8 mouse cellular contexts compared by ENCODE assay signal in the genomic region with DNA sequence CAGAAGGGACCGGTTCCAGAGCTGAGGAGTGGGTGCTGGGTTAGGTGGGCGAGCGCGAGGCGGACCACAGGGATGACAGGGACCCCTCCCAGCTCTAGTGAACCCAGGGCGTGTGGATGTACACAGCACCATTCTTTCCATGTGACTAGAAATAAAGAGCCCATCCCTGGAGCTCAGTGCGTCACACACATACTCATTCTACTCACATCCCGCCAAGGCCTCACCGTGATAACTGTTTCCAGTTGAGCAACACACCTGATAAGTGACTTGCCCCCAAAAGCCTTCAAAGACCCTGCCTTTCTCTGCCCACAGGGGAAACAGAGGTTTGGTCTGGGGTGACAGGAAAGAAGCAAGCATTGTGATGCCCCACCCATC. TPM values are rescaled to one million over a fixed set of nuclear protein-coding genes. Genes with fewer than 3 reads are reported as not detected.
A peak's percentile ranks its signal among the peaks of the same experiment; 100 is the strongest.
DNase-seq lines count a peak whose midpoint lies in the region; ATAC-seq and TF ChIP-seq lines count a peak whose summit lies in the region.

No protein-coding gene starts in this region.

- ATAC-seq in heart, postnatal 0 days (ENCODE audit: insufficient read depth, low read depth), result no peak
- peak; percentile 37 for ATAC-seq in activated CD4-positive, CD25-positive, alpha-beta regulatory T cell, adult 4 months
- ATAC-seq in hindbrain, embryonic 13.5 days (ENCODE audit: low FRiP score), result no peak
- no peak; the same call in 1 of the 2 replicates for ATAC-seq in cerebellum, adult (ENCODE audit: insufficient number of reproducible peaks, low FRiP score, low TSS enrichment)

- no peak overlapping the region; the same call in 1 of the 2 replicates for H3K27ac ChIP-seq in heart, postnatal 0 days (ENCODE audit: low read depth)
- peak overlapping the region; percentile 52; the same call in 1 of the 2 replicates for H3K27ac ChIP-seq in hindbrain, embryonic 13.5 days
- peak overlapping the region; percentile 88 for H3K27ac ChIP-seq in midbrain, embryonic 10.5 days (replicated peaks)

- no peak for TF ChIP-seq EP300 in heart, postnatal 0 days (IDR thresholded peaks at IDR 0.05; ENCODE audit: low read depth)

- no peaks in the 10 kb centered on the region for H3K9me3 ChIP-seq in heart, postnatal 0 days (replicated peaks; ENCODE audit: control insufficient read depth, low read length)
- H3K9me3 ChIP-seq in hindbrain, embryonic 13.5 days, result no peaks in the 10 kb centered on the region
- H3K9me3 ChIP-seq in midbrain, embryonic 10.5 days (replicated peaks), result no peaks in the 10 kb centered on the region

- peaks cover 11% of the 10 kb centered on the region for H3K4me1 ChIP-seq in heart, postnatal 0 days (ENCODE audit: control insufficient read depth, insufficient read depth)
- H3K4me1 ChIP-seq in hindbrain, embryonic 13.5 days (replicated peaks), result peaks cover 39% of the 10 kb centered on the region
- H3K4me1 ChIP-seq in midbrain, embryonic 10.5 days, result peaks cover 32% of the 10 kb centered on the region

- TF ChIP-seq CTCF in heart, postnatal 0 days (IDR thresholded peaks at IDR 0.05; ENCODE audit: low read depth), result no peak

- DNase-seq in heart, postnatal 0 days (ENCODE audit: low spot score), result peak; percentile 34
- DNase-seq in heart, postnatal 36 days, result no peak
- no peak for DNase-seq in midbrain, embryonic 10.5 days (ENCODE audit: low spot score)
- no peak for DNase-seq in natural killer cell, adult 2 months (ENCODE audit: low spot score in 2 of 2)
- no peak for DNase-seq in thymus, postnatal 25 days

- no peaks in the 10 kb centered on the region; the same call in 1 of the 2 replicates for H3K27me3 ChIP-seq in heart, postnatal 0 days (ENCODE audit: control insufficient read depth, insufficient read depth, low read length)
- H3K27me3 ChIP-seq in hindbrain, embryonic 13.5 days, result peaks cover 1% of the 10 kb centered on the region; the same call in 1 of the 2 replicates
- H3K27me3 ChIP-seq in midbrain, embryonic 10.5 days (ENCODE audit: low read depth, poor library complexity, severe bottlenecking), result peaks cover 8% of the 10 kb centered on the region; the same call in 1 of the 2 replicates

- WGBS in heart, postnatal 0 days, result 3% methylated on average over 9 of the region's 9 CpGs
- WGBS in hindbrain, embryonic 13.5 days, result 2% methylated on average over 9 of the region's 9 CpGs
- 3% methylated on average over 9 of the region's 9 CpGs for WGBS in midbrain, embryonic 10.5 days

- no peaks in the 10 kb centered on the region for H3K36me3 ChIP-seq in heart, postnatal 0 days (replicated peaks; ENCODE audit: control insufficient read depth, insufficient read depth, low read length)
- no peaks in the 10 kb centered on the region for H3K36me3 ChIP-seq in hindbrain, embryonic 13.5 days
- H3K36me3 ChIP-seq in midbrain, embryonic 10.5 days, result no peaks in the 10 kb centered on the region

- intact Hi-C loops in heart, postnatal 36 days (cut with DNase I), result loop anchor here (5.0 kb wide), 2 partner anchors 40 to 150 kb away; a partner anchor contains a TSS

- peak overlapping the region; percentile 64 for H3K4me3 ChIP-seq in heart, postnatal 0 days (ENCODE audit: low read depth, low read length)
- H3K4me3 ChIP-seq in hindbrain, embryonic 13.5 days, result peak overlapping the region; percentile 69
- H3K4me3 ChIP-seq in midbrain, embryonic 10.5 days, result peak overlapping the region; percentile 90

- peak overlapping the region; percentile 44 for H3K9ac ChIP-seq in heart, postnatal 0 days (replicated peaks; ENCODE audit: low read depth, low read length)
- H3K9ac ChIP-seq in hindbrain, embryonic 13.5 days, result peak overlapping the region; percentile 77

- H3K4me2 ChIP-seq in heart, postnatal 0 days (ENCODE audit: low read depth, low read length), result peak overlapping the region; percentile 87
- peak overlapping the region; percentile 60 for H3K4me2 ChIP-seq in hindbrain, embryonic 13.5 days

RNA-seq across cellular contexts. Expression of a gene that starts 0.5 kb away (rescaled TPM):
- 0.97 and 3.4 TPM in 2 replicates for total RNA-seq in heart, postnatal 0 days (2014; rRNA removed; ENCODE audit: low replicate concordance)
- polyA plus RNA-seq in heart, postnatal 0 days (2015; fragmentation: Nextera tagmentation; extraction: Ambion mirVana), result 1.9 and 3.1 TPM in 2 replicates
- total RNA-seq in heart, postnatal 36 days (2021), result 1 to 10 TPM; 2.7 to 4.7 TPM
- under 1 TPM; 0.25 to 0.66 TPM for polyA plus RNA-seq in activated CD4-positive, CD25-positive, alpha-beta regulatory T cell, adult 4 months (2017; shearing (Covaris generic))
- polyA plus RNA-seq in hindbrain, embryonic 13.5 days (2015; fragmentation: Nextera tagmentation; extraction: Ambion mirVana), result 7.6 and 7.9 TPM in 2 replicates
- 4.4 and 5.3 TPM in 2 replicates for polyA plus RNA-seq in midbrain, embryonic 10.5 days (2016; fragmentation: Nextera tagmentation; extraction: Ambion mirVana)

RNA-seq across cellular contexts. Expression of a gene that starts 0.8 kb away (rescaled TPM):
- total RNA-seq in heart, postnatal 0 days (2014; rRNA removed; ENCODE audit: low replicate concordance), result 1.8 and 5.6 TPM in 2 replicates
- 0.30 and 0.36 TPM in 2 replicates for polyA plus RNA-seq in heart, postnatal 0 days (2015; fragmentation: Nextera tagmentation; extraction: Ambion mirVana)
- 1 to 10 TPM in 1 of 2 experiments, under 1 TPM in 1; 0.64 to 1.0 TPM for total RNA-seq in heart, postnatal 36 days (2021)
- polyA plus RNA-seq in activated CD4-positive, CD25-positive, alpha-beta regulatory T cell, adult 4 months (2017; shearing (Covaris generic)), result 1 to 10 TPM; 1.0 to 1.5 TPM
- polyA plus RNA-seq in hindbrain, embryonic 13.5 days (2015; fragmentation: Nextera tagmentation; extraction: Ambion mirVana), result 3.2 and 3.6 TPM in 2 replicates
- 1.5 and 1.7 TPM in 2 replicates for polyA plus RNA-seq in midbrain, embryonic 10.5 days (2016; fragmentation: Nextera tagmentation; extraction: Ambion mirVana)

RNA-seq across cellular contexts. Expression of a gene that starts 38.8 kb away (rescaled TPM):
- 9.9 and 20.1 TPM in 2 replicates for total RNA-seq in heart, postnatal 0 days (2014; rRNA removed; ENCODE audit: low replicate concordance)
- polyA plus RNA-seq in heart, postnatal 0 days (2015; fragmentation: Nextera tagmentation; extraction: Ambion mirVana), result 11.3 and 12.9 TPM in 2 replicates
- 1 to 10 TPM; 4.2 to 4.7 TPM for total RNA-seq in heart, postnatal 36 days (2021)
- polyA plus RNA-seq in activated CD4-positive, CD25-positive, alpha-beta regulatory T cell, adult 4 months (2017; shearing (Covaris generic)), result 10 to 100 TPM; 16.4 to 22.7 TPM
- 16.5 and 17.4 TPM in 2 replicates for polyA plus RNA-seq in hindbrain, embryonic 13.5 days (2015; fragmentation: Nextera tagmentation; extraction: Ambion mirVana)
- polyA plus RNA-seq in midbrain, embryonic 10.5 days (2016; fragmentation: Nextera tagmentation; extraction: Ambion mirVana), result 52.3 and 58.3 TPM in 2 replicates
